Mouse (Mus musculus) small intestine, adult 2 months (tissue): Measurements from ENCODE around the gene Grb14.

Experiments
- CTCF ChIP-seq: fragments of 200-500 bp; IDR thresholded peaks from 2 replicates; pipeline ENCODE4 v1.5.1; 2012; ENCODE audit warnings: low read depth, mild to moderate bottlenecking, control low read depth, inconsistent platforms, low read length, moderate library complexity, mixed read lengths; ENCODE audit not compliant: insufficient replicate concordance, insufficient read length; ENCODE audit errors: extremely low read depth
- POLR2A ChIP-seq: fragments of 200-500 bp; IDR thresholded peaks from 2 replicates; pipeline ENCODE4 v1.6.1; 2012; ENCODE audit warnings: low read depth, mild to moderate bottlenecking, control low read depth, inconsistent platforms, low read length, moderate library complexity

GRCm38 (mm10) chr2:64989426-64990187, 35.2 kb downstream of the Grb14 start:
- TF ChIP-seq POLR2A (no peak), CTCF (no peak)
